ENCODE assay signal across 27 mouse cellular contexts in genomic region chr4:106514606-106515005, GRCm38 (mm10). TPM values are rescaled to one million over a fixed set of nuclear protein-coding genes. Genes with fewer than 3 reads are reported as not detected.
DNase-seq lines count a peak whose midpoint lies in the region; TF ChIP-seq lines count a peak whose summit lies in the region.
"Had no signal": no experiment of that assay in that cellular context is flagged by ENCODE, and none has a peak within 500 bp of the region (broad histone marks: within the 10 kb centered on the region; RNA-seq: fewer than 3 reads in every experiment).

No protein-coding gene starts in this region.

- intact Hi-C loops in gastrocnemius, adult 2 months (cut with DNase I), result no loop called here

- TF ChIP-seq CTCF in layer of hippocampus, adult 2 months (conservative IDR thresholded peaks at IDR 0.05), result no peak
- no peak for TF ChIP-seq CTCF in gastrocnemius, adult 2 months (IDR thresholded peaks at IDR 0.05)

- no peak for DNase-seq in layer of hippocampus, adult 2 months (ENCODE audit: low spot score in 2 of 2)
- no peak for DNase-seq in layer of hippocampus, postnatal 10 days (ENCODE audit: low spot score in 2 of 2)
- DNase-seq in urinary bladder, postnatal 14 days (ENCODE audit: low spot score), result peak; percentile 39
- no peak for DNase-seq in urinary bladder, postnatal 4 days (ENCODE audit: low spot score in 2 of 2)
- DNase-seq in fat pad, adult 2 months (ENCODE audit: extremely low read depth, low read depth, low spot score), result peak; percentile 96
- no peak for DNase-seq in gastrocnemius, adult 2 months
- DNase-seq in ovary, postnatal 36 days (ENCODE audit: low spot score), result no peak
- DNase-seq: adrenal gland, adult 8-10 months; adrenal gland, postnatal 25 days; cerebellum, adult 18-20 months; cerebellum, adult 9-10 months; cerebellum, postnatal 25 days; gastrocnemius, postnatal 25 days; heart, adult 2 months; heart, postnatal 14 days; heart, postnatal 4 days had no signal

- peak overlapping the region; percentile 59 for H3K27ac ChIP-seq in layer of hippocampus, adult 2 months
- no peak overlapping the region for H3K27ac ChIP-seq in gastrocnemius, adult 2 months
- H3K27ac ChIP-seq: embryonic facial prominence, embryonic 12.5 days; embryonic facial prominence, embryonic 15.5 days; forebrain, embryonic 12.5 days; forebrain, embryonic 15.5 days; heart, adult 2 months; heart, embryonic 10.5 days; heart, embryonic 13.5 days; hindbrain, embryonic 14.5 days; hindbrain, postnatal 0 days had no signal

- H3K4me3 ChIP-seq in layer of hippocampus, adult 2 months, result no peak overlapping the region
- H3K4me3 ChIP-seq in gastrocnemius, adult 2 months, result no peak overlapping the region
- H3K4me3 ChIP-seq: embryonic facial prominence, embryonic 12.5 days; embryonic facial prominence, embryonic 15.5 days; forebrain, embryonic 12.5 days; forebrain, embryonic 15.5 days; heart, adult 2 months; heart, embryonic 10.5 days; heart, embryonic 13.5 days had no signal

RNA-seq across cellular contexts. Expression of gene Bsnd, which starts 22.5 kb away (rescaled TPM):
- not detected for total RNA-seq in layer of hippocampus, adult 2 months (2021)
- total RNA-seq in layer of hippocampus, postnatal 10 days (2021), result not detected
- not detected for total RNA-seq in gastrocnemius, adult 2 months (2021)
- total RNA-seq: adrenal gland, postnatal 25 days; common myeloid progenitor, adult 5-6 weeks; gastrocnemius, postnatal 25 days; granulocyte monocyte progenitor cell, adult 5-6 weeks; heart, adult 2 months; heart, postnatal 14 days; heart, postnatal 4 days; hindbrain, postnatal 0 days had no signal

RNA-seq across cellular contexts. Expression of gene Dhcr24, which starts 46.2 kb away (rescaled TPM):
- 10 to 100 TPM; 58.9 to 59.7 TPM for total RNA-seq in layer of hippocampus, adult 2 months (2021)
- total RNA-seq in layer of hippocampus, postnatal 10 days (2021), result 10 to 100 TPM; 94.3 to 97.7 TPM
- 1 to 10 TPM; 1.5 to 4.7 TPM for total RNA-seq in gastrocnemius, adult 2 months (2021)

RNA-seq across cellular contexts. Expression of gene Pcsk9, which starts 50.5 kb away (rescaled TPM):
- under 1 TPM; 0.10 TPM for total RNA-seq in layer of hippocampus, adult 2 months (2021)
- 1 to 10 TPM; 1.2 to 1.3 TPM for total RNA-seq in layer of hippocampus, postnatal 10 days (2021)
- total RNA-seq in gastrocnemius, adult 2 months (2021), result not detected
- total RNA-seq: common myeloid progenitor, adult 5-6 weeks; gastrocnemius, adult 8-10 months; heart, adult 2 months; heart, postnatal 14 days; heart, postnatal 4 days had no signal

Comparison
In these comparisons a context has a peak if more than half of its experiments do, and no peak if none do; other contexts are left out.
1. DNase-seq: peak in urinary bladder, postnatal 14 days (single experiment) and fat pad, adult 2 months (single experiment); none in layer of hippocampus, adult 2 months (0 of 2), layer of hippocampus, postnatal 10 days (0 of 2), urinary bladder, postnatal 4 days (0 of 2), gastrocnemius, adult 2 months (single experiment) and ovary, postnatal 36 days (single experiment).
2. RNA of gene Dhcr24, which starts 46.2 kb away (total RNA-seq): 94.3 to 97.7 TPM in layer of hippocampus, postnatal 10 days and 58.9 to 59.7 TPM in layer of hippocampus, adult 2 months; 1.5 to 4.7 TPM in gastrocnemius, adult 2 months; every median in the first group is over 10 times any median in the second.